Mouse (Mus musculus) heart, embryonic 12.5 days (tissue): ENCODE data around the gene Paqr7. TPM values are rescaled to one million over a fixed set of nuclear protein-coding genes. Genes with fewer than 3 reads are reported as not detected.

Experiments
- ATAC-seq: fragments of 200-750 bp; cut with Nextera tagmentation; 2 replicates; pipeline ENCODE4 v1.8.0; 2017; ENCODE audit warnings: moderate TSS enrichment, moderate library complexity; ENCODE audit not compliant: insufficient number of reproducible peaks, low FRiP score
- H3K27ac ChIP-seq: fragments of 300-500 bp; sonication (generic); 2 replicates; pipeline ENCODE4 v1.5.1; 2016; ENCODE audit warnings: mild to moderate bottlenecking, moderate library complexity; ENCODE audit not compliant: poor library complexity, severe bottlenecking
- H3K27me3 ChIP-seq: fragments of 300-500 bp; sonication (generic); replicated peaks from 2 replicates; pipeline ENCODE4 v1.6.1; 2016; ENCODE audit warnings: mild to moderate bottlenecking, moderate library complexity
- H3K36me3 ChIP-seq: fragments of 300-500 bp; sonication (generic); 2 replicates; pipeline ENCODE4 v1.6.1; 2016; ENCODE audit warnings: mild to moderate bottlenecking, moderate library complexity
- H3K4me1 ChIP-seq: fragments of 300-500 bp; sonication (generic); replicated peaks from 2 replicates; pipeline ENCODE4 v1.6.1; 2016; ENCODE audit warnings: mild to moderate bottlenecking
- H3K4me2 ChIP-seq: fragments of 300-500 bp; sonication (generic); 2 replicates; pipeline ENCODE4 v1.6.1; 2016; ENCODE audit warnings: mild to moderate bottlenecking, moderate library complexity
- H3K4me3 ChIP-seq: fragments of 300-500 bp; sonication (generic); 2 replicates; pipeline ENCODE4 v1.5.1; 2016; ENCODE audit warnings: mild to moderate bottlenecking
- H3K9ac ChIP-seq: fragments of 300-500 bp; sonication (generic); 2 replicates; pipeline ENCODE4 v1.6.1; 2016; ENCODE audit warnings: mild to moderate bottlenecking, moderate library complexity
- H3K9me3 ChIP-seq: fragments of 300-500 bp; sonication (generic); replicated peaks from 2 replicates; pipeline ENCODE4 v1.6.1; 2016; ENCODE audit warnings: mild to moderate bottlenecking, moderate library complexity
- WGBS: fragments of 180-500 bp; shearing (Covaris S2); methylation state at CpG from one replicate; pipeline ENCODE4 v1.1.7; 2016; 5-methylcytosine and 5-hydroxymethylcytosine counted together
- polyA plus RNA-seq: library from polyadenylated mRNA; unstranded; fragments of >200 nt; fragmentation: Nextera tagmentation; extraction: Ambion mirVana; gene quantifications from 2 replicates; pipeline ENCODE4 v1.2.1, GENCODE M21; 2016

Paqr7 gene
- polyA plus RNA-seq, 1 experiment from 2014 or later: 12.9 TPM

DNA sequence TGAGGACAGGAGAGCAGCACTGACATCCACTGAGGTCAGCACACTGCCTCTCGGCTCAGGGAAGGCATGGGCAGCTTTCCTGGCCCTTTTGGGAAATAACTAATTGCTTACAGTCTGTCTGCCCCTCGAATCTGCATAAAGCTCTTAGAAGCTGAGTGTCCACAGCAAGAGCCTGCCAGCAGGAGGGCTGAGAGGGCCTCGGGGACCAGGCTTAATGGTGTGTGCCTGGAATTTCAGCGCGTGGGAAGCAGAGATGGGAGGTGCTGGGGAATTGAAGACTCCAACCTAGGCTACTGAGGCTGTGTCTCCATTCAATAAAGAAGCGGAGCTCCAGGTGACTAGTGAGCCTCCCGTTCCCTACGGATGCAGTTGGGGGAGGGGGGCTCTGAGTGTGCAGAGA is 22.3 kb upstream of the Paqr7 start:
- Histone ChIP-seq H3K9ac (no peak overlapping the region), H3K9me3 (0 out of 2 replicates have a peak, but pooled peaks cover 3% of the 10 kb centered on the region), H3K4me2 (no peak overlapping the region), H3K27ac (no peak overlapping the region), H3K4me3 (no peak overlapping the region), H3K36me3 (peaks cover 61% of the 10 kb centered on the region), H3K4me1 (peaks cover 6% of the 10 kb centered on the region), H3K27me3 (no peaks in the 10 kb centered on the region)
- ATAC-seq: no peak
- 78% methylated on average over 8 of the region's 8 CpGs for WGBS

DNA sequence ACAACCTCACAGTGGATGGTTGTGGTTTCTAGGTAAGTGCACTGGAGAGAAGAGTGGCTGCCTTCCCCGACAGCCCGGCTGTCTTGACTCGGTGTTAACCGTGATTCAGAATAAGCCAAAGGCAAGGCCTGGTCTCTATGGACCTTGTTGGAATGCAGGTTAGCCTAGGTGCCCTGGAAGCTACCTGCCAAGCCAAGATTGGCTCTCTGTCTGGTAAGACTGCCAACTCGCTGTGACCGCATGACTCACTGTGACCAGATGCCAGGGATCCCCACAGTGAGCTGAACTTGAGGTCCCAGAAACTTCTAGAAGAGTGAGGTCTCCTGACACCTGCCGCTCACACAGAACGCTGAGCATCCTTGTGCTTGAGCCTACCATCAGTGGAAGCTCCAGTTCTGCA is 19.6 kb upstream of the Paqr7 start:
- H3K9me3 ChIP-seq: no peaks in the 10 kb centered on the region
- H3K4me3 ChIP-seq: no peak overlapping the region
- WGBS: 92% methylated on average over 8 of the region's 8 CpGs
- H3K27ac ChIP-seq: no peak overlapping the region
- no peaks in the 10 kb centered on the region for H3K4me1 ChIP-seq
- no peak overlapping the region for H3K4me2 ChIP-seq
- no peaks in the 10 kb centered on the region for H3K27me3 ChIP-seq
- ATAC-seq: no peak
- H3K9ac ChIP-seq: no peak overlapping the region
- peaks cover 50% of the 10 kb centered on the region for H3K36me3 ChIP-seq

DNA sequence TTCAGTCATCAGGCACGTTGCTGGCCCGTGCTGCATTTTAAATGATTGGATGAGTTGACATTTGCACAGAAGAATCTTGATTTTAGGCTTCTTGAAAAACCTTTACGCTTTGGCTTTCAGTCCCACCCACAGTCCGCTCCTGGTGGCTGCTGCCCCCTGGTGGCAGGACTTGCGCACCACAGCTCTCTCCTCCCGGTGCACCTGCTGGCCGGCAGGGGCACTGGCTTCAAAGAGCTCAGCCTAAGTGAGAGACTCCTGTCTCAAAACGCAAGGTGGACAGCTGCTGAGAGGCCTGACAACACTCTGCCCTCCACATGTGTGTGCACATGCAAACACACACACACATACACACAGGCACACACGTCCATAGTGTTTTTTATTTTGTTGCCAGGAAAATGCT is 18.5 kb upstream of the Paqr7 start:
- peak overlapping the region; percentile 43; the same call in 1 of the 2 replicates for H3K9ac ChIP-seq
- peaks cover 39% of the 10 kb centered on the region for H3K36me3 ChIP-seq
- H3K4me2 ChIP-seq: no peak overlapping the region
- peak; percentile 70; the same call in 1 of the 2 replicates for ATAC-seq
- H3K27ac ChIP-seq: no peak overlapping the region
- WGBS: 7% methylated on average over 9 of the region's 9 CpGs
- H3K27me3 ChIP-seq: 0 out of 2 replicates have a peak, but pooled peaks cover 6% of the 10 kb centered on the region
- H3K4me1 ChIP-seq: no peaks in the 10 kb centered on the region
- no peak overlapping the region for H3K4me3 ChIP-seq
- H3K9me3 ChIP-seq: no peaks in the 10 kb centered on the region

DNA sequence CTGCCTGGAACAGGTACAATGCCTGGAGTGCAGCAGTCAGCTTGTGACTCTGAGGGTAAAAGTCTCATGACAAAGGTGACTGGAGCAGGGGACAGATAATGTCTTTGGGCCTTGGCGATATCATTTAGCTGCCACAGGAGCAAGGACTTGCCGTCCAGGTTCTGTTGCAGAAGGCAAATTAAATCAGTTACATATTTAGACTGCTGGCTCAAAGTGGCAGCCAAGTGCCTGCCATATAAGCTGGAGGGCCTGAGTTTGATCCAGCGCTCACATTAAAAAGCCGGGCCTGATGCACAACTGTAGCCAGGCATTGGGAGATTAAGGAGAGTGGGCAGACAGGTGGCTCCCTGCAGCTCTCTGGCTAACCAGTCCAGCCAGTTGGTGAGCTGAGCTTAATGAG is 16.7 kb upstream of the Paqr7 start:
- no peak overlapping the region for H3K27ac ChIP-seq
- no peak overlapping the region for H3K9ac ChIP-seq
- 0 out of 2 replicates have a peak, but pooled peaks cover 6% of the 10 kb centered on the region for H3K27me3 ChIP-seq
- no peak overlapping the region for H3K4me2 ChIP-seq
- no peaks in the 10 kb centered on the region for H3K4me1 ChIP-seq
- no peak for ATAC-seq
- no peak overlapping the region for H3K4me3 ChIP-seq
- H3K9me3 ChIP-seq: no peaks in the 10 kb centered on the region
- peaks cover 25% of the 10 kb centered on the region for H3K36me3 ChIP-seq
- 80% methylated on average over 4 of the region's 4 CpGs for WGBS

GRCm38 (mm10) chr4:134480864-134481263 is 15.6 kb upstream of the Paqr7 start:
- peaks cover 14% of the 10 kb centered on the region for H3K36me3 ChIP-seq
- WGBS: 21% methylated on average over 6 of the region's 6 CpGs
- H3K9ac ChIP-seq: no peak overlapping the region
- H3K4me2 ChIP-seq: no peak overlapping the region
- no peaks in the 10 kb centered on the region for H3K9me3 ChIP-seq
- H3K27me3 ChIP-seq: 0 out of 2 replicates have a peak, but pooled peaks cover 6% of the 10 kb centered on the region
- H3K27ac ChIP-seq: no peak overlapping the region
- no peaks in the 10 kb centered on the region for H3K4me1 ChIP-seq
- H3K4me3 ChIP-seq: no peak overlapping the region
- ATAC-seq: no peak

DNA sequence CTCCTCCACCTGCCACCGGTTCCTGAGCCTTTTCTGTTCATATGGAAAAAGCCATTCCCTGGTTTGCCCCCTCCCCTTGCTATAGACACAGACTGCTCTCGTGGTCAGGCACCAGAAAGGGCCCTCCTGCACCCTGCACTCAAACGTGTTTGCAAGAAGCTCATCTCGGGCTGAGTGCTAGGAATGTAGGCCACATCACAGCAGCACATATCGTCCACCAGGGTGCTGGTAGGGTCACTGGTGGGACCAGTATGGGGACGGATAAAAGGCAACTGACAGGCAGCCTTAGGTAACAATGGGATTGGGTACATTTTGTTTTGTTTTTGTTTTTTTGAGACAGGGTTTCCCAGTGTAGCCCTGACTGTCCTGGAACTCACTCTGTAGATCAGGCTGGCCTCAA is 15.2 kb upstream of the Paqr7 start:
- no peak overlapping the region for H3K4me2 ChIP-seq
- ATAC-seq: no peak
- WGBS: 56% methylated on average over 6 of the region's 6 CpGs
- peaks cover 10% of the 10 kb centered on the region for H3K36me3 ChIP-seq
- no peaks in the 10 kb centered on the region for H3K4me1 ChIP-seq
- H3K27ac ChIP-seq: no peak overlapping the region
- no peak overlapping the region for H3K9ac ChIP-seq
- H3K27me3 ChIP-seq: 0 out of 2 replicates have a peak, but pooled peaks cover 6% of the 10 kb centered on the region
- H3K9me3 ChIP-seq: no peaks in the 10 kb centered on the region
- H3K4me3 ChIP-seq: no peak overlapping the region

- 76% methylated on average over 8 of the region's 8 CpGs for WGBS
- H3K36me3 ChIP-seq: no peaks in the 10 kb centered on the region
Measured at GRCm38 (mm10) chr4:134482442-134482841, 14.1 kb upstream of the Paqr7 start.

DNA sequence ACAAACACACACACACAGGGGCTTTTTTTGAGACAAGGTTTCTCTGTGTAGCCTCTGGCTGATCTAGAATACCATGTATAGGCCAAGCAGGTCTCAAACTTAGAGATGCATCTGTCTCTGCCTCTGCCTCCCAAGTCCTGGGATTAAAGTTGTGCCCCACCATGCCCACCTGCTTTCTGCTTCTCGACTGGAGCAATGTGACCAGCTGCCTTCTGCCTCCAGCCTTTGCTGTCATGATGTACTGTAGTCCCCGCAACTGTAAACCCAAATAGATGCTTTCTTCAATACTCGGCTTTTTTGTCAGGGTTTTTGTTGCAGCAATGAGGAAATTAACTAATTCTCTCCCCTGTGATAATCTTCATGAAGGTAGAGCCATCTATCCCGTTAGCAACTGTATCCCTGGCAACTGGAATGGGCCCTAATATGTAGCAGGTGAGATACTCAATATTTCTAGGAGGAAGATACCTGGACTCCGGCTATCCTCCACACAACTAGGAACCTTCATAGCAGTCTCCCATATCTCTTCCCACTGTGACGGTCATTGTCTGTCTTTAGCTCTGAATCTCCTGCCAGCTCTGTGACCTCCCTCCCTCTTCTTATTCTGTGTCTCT is 13.3 kb upstream of the Paqr7 start:
- no peak overlapping the region for H3K9ac ChIP-seq
- no peak overlapping the region for H3K4me3 ChIP-seq
- no peaks in the 10 kb centered on the region for H3K9me3 ChIP-seq
- WGBS: 64% methylated on average over 6 of the region's 6 CpGs
- H3K4me2 ChIP-seq: 0 out of 2 replicates have a peak overlapping the region, but pooled peaks have one; percentile 2
- no peak overlapping the region for H3K27ac ChIP-seq
- H3K4me1 ChIP-seq: no peaks in the 10 kb centered on the region
- 0 out of 2 replicates have a peak, but pooled peaks cover 6% of the 10 kb centered on the region for H3K27me3 ChIP-seq
- H3K36me3 ChIP-seq: no peaks in the 10 kb centered on the region
- no peak for ATAC-seq

More at GRCm38 (mm10) chr4:134482442-134482841, 14.1 kb upstream of the Paqr7 start:
- Histone ChIP-seq H3K4me1 (no peaks in the 10 kb centered on the region), H3K27ac (no peak overlapping the region), H3K27me3 (0 out of 2 replicates have a peak, but pooled peaks cover 6% of the 10 kb centered on the region), H3K9ac (no peak overlapping the region), H3K4me3 (no peak overlapping the region), H3K9me3 (no peaks in the 10 kb centered on the region), H3K4me2 (no peak overlapping the region)
- ATAC-seq: no peak

GRCm38 (mm10) chr4:134483696-134484095 is 12.8 kb upstream of the Paqr7 start:
- Histone ChIP-seq H3K9me3 (no peaks in the 10 kb centered on the region), H3K4me3 (no peak overlapping the region), H3K4me2 (0 out of 2 replicates have a peak overlapping the region, but pooled peaks have one; percentile 2), H3K4me1 (no peaks in the 10 kb centered on the region), H3K27ac (no peak overlapping the region), H3K36me3 (no peaks in the 10 kb centered on the region), H3K27me3 (0 out of 2 replicates have a peak, but pooled peaks cover 6% of the 10 kb centered on the region), H3K9ac (no peak overlapping the region)
- 33% methylated on average over 6 of the region's 6 CpGs for WGBS
- ATAC-seq: no peak

- H3K27me3 ChIP-seq: 0 out of 2 replicates have a peak, but pooled peaks cover 6% of the 10 kb centered on the region
- H3K4me1 ChIP-seq: no peaks in the 10 kb centered on the region
- no peak for ATAC-seq
- no peak overlapping the region for H3K4me2 ChIP-seq
- 75% methylated on average over 10 of the region's 10 CpGs for WGBS
- H3K36me3 ChIP-seq: no peaks in the 10 kb centered on the region
- H3K4me3 ChIP-seq: no peak overlapping the region
- no peak overlapping the region for H3K27ac ChIP-seq
- no peak overlapping the region for H3K9ac ChIP-seq
- H3K9me3 ChIP-seq: no peaks in the 10 kb centered on the region
Measured at GRCm38 (mm10) chr4:134484231-134484630, 12.3 kb upstream of the Paqr7 start.

DNA sequence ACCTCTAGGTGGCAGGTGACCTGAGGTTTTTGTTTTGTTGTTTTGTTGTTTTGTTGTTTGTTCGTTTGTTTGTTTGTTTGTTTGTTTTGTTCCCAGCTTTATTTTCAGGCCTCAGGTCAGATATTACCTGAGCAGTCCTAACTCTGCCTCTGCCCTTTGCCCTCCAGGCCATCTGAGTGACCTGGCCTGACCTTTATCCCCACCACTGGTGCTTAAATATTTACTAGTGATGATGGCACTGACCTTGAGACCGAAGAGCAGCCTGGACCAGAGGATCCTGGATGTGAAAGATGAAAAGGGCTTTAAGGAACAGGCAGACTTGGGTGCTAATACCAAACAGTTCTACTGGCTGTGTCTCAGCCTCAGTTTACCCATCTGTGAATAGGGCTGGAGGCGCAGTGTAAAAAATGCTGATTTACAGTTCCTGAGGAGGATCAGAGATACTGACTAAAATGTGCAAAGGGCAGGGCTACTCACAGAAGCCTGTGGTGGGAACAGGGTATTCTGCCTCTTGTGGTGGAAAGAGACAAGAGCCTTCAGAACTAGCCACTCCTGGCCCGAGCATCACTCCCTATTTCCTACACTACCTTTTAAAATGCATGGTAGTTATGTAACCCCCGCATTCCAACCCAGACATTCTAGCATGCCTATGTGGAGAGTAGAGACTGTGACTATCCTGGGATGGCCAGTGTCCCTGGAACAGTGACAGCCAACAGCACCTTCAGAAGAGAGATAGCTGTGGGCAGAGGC is 11.2 kb upstream of the Paqr7 start:
- no peak overlapping the region for H3K4me3 ChIP-seq
- H3K9me3 ChIP-seq: no peaks in the 10 kb centered on the region
- no peaks in the 10 kb centered on the region for H3K36me3 ChIP-seq
- 77% methylated on average over 5 of the region's 5 CpGs for WGBS
- ATAC-seq: no peak
- no peak overlapping the region for H3K9ac ChIP-seq
- H3K27me3 ChIP-seq: 0 out of 2 replicates have a peak, but pooled peaks cover 6% of the 10 kb centered on the region
- no peak overlapping the region for H3K4me2 ChIP-seq
- H3K4me1 ChIP-seq: no peaks in the 10 kb centered on the region
- H3K27ac ChIP-seq: no peak overlapping the region
